Mouse (Mus musculus) hindbrain, postnatal 0 days (tissue): ENCODE results near the gene Hint3. TPM values are rescaled to one million over a fixed set of nuclear protein-coding genes. Genes with fewer than 3 reads are reported as not detected.

Experiments used
- ATAC-seq: fragments of 200-750 bp; cut with Nextera tagmentation; 2 replicates; pipeline ENCODE4 v1.8.0; 2017; ENCODE audit warnings: mild to moderate bottlenecking, moderate TSS enrichment, moderate library complexity
- DNase-seq: peaks from one replicate; pipeline ENCODE4 v3.0.0-alpha.2; 2015; ENCODE audit warnings: low spot score
- H3K27ac ChIP-seq: fragments of 300-500 bp; sonication (generic); 2 replicates; pipeline ENCODE4 v1.5.1; 2014; ENCODE audit warnings: mild to moderate bottlenecking
- H3K27me3 ChIP-seq: fragments of 300-500 bp; sonication (generic); 2 replicates; pipeline ENCODE4 v1.6.1; 2014; ENCODE audit warnings: low read length, mixed read lengths; ENCODE audit not compliant: insufficient read depth
- H3K36me3 ChIP-seq: fragments of 300-500 bp; sonication (generic); 2 replicates; pipeline ENCODE4 v1.6.1; 2014; ENCODE audit warnings: low read length, mixed read lengths; ENCODE audit not compliant: insufficient read depth
- H3K4me1 ChIP-seq: fragments of 300-500 bp; sonication (generic); 2 replicates; pipeline ENCODE4 v1.6.1; 2014; ENCODE audit warnings: antibody characterized with exemption, low read length, mixed read lengths; ENCODE audit not compliant: insufficient read depth
- H3K4me2 ChIP-seq: fragments of 300-500 bp; sonication (generic); 2 replicates; pipeline ENCODE4 v1.6.1; 2014; ENCODE audit warnings: low read depth, mild to moderate bottlenecking, low read length, moderate library complexity, mixed read lengths
- H3K4me3 ChIP-seq: fragments of 300-500 bp; sonication (generic); 2 replicates; pipeline ENCODE4 v1.5.1; 2014; ENCODE audit warnings: low read length
- H3K9ac ChIP-seq: fragments of 300-500 bp; sonication (generic); replicated peaks from 2 replicates; pipeline ENCODE4 v1.6.1; 2014; ENCODE audit warnings: mild to moderate bottlenecking, low read length, moderate library complexity, mixed read lengths
- H3K9me3 ChIP-seq: fragments of 300-500 bp; sonication (generic); 2 replicates; pipeline ENCODE4 v1.6.1; 2016; ENCODE audit warnings: low read length, mixed read lengths
- CTCF ChIP-seq: IDR thresholded peaks from 2 replicates; pipeline ENCODE4 v1.5.1; 2016; ENCODE audit warnings: antibody characterized with exemption, control low read depth, low read depth
- WGBS: fragments of 180-500 bp; shearing (Covaris S2); extraction: QIAGEN DNeasy Blood & Tissue Kit; methylation state at CpG from one replicate; pipeline ENCODE4 v1.1.7; 2014; 5-methylcytosine and 5-hydroxymethylcytosine counted together
- polyA plus RNA-seq: library from polyadenylated mRNA; unstranded; fragments of >200 nt; fragmentation: Nextera tagmentation; extraction: Ambion mirVana; gene quantifications from 2 replicates; pipeline ENCODE4 v1.2.1, GENCODE M21; 2015
- total RNA-seq: library from RNA; depleted of rRNA; stranded (reverse); fragments of >200 nt; gene quantifications from 2 replicates; pipeline ENCODE4 v1.2.3, GENCODE M21; 2014; rRNA removed

The Hint3 gene
- total RNA-seq (19.9 and 24.4 TPM in 2 replicates), polyA plus RNA-seq (15.9 and 16.4 TPM in 2 replicates)

DNA sequence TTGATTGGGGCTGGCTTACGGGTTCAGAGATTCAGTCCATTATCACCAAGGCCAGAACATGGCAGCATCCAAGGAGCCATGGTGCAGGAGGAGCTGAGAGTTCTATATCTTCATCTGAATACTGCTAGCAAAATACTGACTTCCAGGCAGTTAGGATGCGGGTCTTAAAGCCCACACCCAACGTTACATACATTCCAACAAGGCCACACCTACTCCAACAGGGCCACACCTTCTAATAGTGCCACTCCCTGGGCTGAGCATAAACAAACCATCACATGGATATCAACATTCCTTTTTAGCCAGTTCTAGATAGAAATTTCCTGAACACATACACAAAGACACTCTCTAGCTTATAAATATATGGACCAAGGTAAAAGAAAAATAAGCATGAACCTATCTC is at the start of gene Hint3:
Gene Hint3, minus strand, starts transcription at position 120 of the 400 bp plus-strand sequence.
- TF ChIP-seq CTCF, result no peak
- H3K4me3 ChIP-seq, result no peak within 1 kb of the TSS
- H3K4me1 ChIP-seq, result no peaks in the 10 kb centered on the region
- H3K9ac ChIP-seq, result no peak within 1 kb of the TSS
- 89% methylated on average over 3 of the region's 3 CpGs for WGBS
- no peak within 1 kb of the TSS for H3K27ac ChIP-seq
- no peaks in the 10 kb centered on the region for H3K9me3 ChIP-seq
- ATAC-seq (no peak), DNase-seq (no peak)
- no peaks in the 10 kb centered on the region for H3K27me3 ChIP-seq
- no peak within 1 kb of the TSS for H3K4me2 ChIP-seq
- no peaks in the 10 kb centered on the region for H3K36me3 ChIP-seq

GRCm38 (mm10) chr10:30678051-30678450 is 48.6 kb upstream of the Hint3 start:
- no peaks in the 10 kb centered on the region for H3K36me3 ChIP-seq
- no peaks in the 10 kb centered on the region for H3K9me3 ChIP-seq
- H3K4me1 ChIP-seq, result no peaks in the 10 kb centered on the region
- no peak overlapping the region for H3K4me2 ChIP-seq
- TF ChIP-seq CTCF, result no peak
- no peak overlapping the region for H3K9ac ChIP-seq
- ATAC-seq (no peak), DNase-seq (no peak)
- no peaks in the 10 kb centered on the region for H3K27me3 ChIP-seq
- 63% methylated on average over 2 of the region's 2 CpGs for WGBS
- no peak overlapping the region for H3K4me3 ChIP-seq
- H3K27ac ChIP-seq, result no peak overlapping the region

- WGBS, result 93% methylated on average over 3 of the region's 3 CpGs
- Histone ChIP-seq H3K4me2 (no peak overlapping the region), H3K36me3 (no peaks in the 10 kb centered on the region)
Measured at GRCm38 (mm10) chr10:30674825-30675224, 45.4 kb upstream of the Hint3 start.

DNA sequence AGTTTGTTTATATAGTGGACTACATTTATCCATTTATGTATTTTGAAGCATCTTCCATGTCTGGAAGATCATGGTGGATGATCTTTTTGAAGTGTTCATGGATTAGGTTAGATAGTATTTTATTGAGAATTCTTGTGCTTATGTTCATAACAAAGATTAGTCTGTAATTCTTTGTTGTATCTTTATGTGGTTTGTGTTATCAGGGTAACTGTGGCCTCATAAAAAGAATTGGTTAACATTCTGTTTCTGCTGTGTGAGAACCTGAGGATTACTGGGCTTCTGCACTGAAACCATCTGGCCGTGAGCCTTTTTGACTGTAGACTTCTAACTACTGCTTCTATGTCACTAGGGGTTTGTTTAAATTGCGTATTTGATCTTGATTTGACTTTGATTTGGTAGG is 37.1 kb upstream of the Hint3 start:
- no peak overlapping the region for H3K4me2 ChIP-seq
- H3K4me1 ChIP-seq, result no peaks in the 10 kb centered on the region
- no peaks in the 10 kb centered on the region; the same call in none of the 2 replicates for H3K36me3 ChIP-seq
- H3K9ac ChIP-seq, result no peak overlapping the region
- no peak for ATAC-seq
- no peak overlapping the region for H3K4me3 ChIP-seq
- no peak for TF ChIP-seq CTCF
- no peaks in the 10 kb centered on the region for H3K27me3 ChIP-seq
- H3K27ac ChIP-seq, result no peak overlapping the region
- 94% methylated on average over 2 of the region's 2 CpGs for WGBS
- no peaks in the 10 kb centered on the region for H3K9me3 ChIP-seq
- DNase-seq, result no peak

More at GRCm38 (mm10) chr10:30674825-30675224, 45.4 kb upstream of the Hint3 start:
- TF ChIP-seq CTCF, result no peak
- no peak overlapping the region for H3K4me3 ChIP-seq
- ATAC-seq (no peak), DNase-seq (no peak)
- H3K9ac ChIP-seq, result no peak overlapping the region
- no peaks in the 10 kb centered on the region for H3K27me3 ChIP-seq
- no peaks in the 10 kb centered on the region for H3K9me3 ChIP-seq
- H3K27ac ChIP-seq, result no peak overlapping the region
- no peaks in the 10 kb centered on the region for H3K4me1 ChIP-seq

DNA sequence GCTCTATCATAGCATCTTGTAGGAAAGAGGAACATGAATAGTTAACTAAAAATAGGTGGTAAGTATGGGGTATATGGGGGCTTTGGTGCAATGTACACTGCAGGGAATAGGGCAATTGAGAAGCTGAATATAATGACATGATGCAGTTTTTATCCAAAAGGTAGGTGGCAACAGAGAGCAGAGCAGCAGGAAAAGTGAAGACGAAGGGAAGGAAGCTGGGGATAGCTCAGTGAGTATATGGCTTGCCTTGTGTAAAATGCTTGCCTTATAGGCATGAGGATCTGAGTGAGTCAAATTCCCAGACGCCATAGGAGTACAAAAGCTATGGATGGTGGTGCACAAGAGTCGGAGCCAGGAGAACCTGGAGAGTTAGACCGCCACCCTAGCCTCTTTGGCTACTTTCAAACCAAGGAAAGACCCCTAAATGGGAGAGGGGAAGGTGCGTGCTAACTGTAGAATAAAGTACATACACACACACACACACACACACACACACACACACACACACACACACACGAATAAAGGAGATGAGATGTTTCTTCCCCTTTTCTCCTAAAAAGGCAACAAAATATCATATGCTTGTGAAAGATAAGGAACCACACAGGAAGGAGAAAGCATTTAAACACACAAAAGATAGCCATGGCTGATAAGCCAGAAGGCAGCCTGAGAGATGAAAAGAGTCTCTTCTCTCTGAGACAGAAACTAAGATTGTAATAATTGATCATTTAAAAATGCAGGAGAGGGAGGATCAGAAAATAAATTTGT is 31.3 kb upstream of the Hint3 start:
- no peaks in the 10 kb centered on the region for H3K4me1 ChIP-seq
- H3K36me3 ChIP-seq, result no peaks in the 10 kb centered on the region; the same call in 1 of the 2 replicates
- no peak overlapping the region for H3K4me3 ChIP-seq
- DNase-seq, result no peak
- ATAC-seq, result no peak
- peak; percentile 38; the same call in 1 of the 2 replicates for TF ChIP-seq CTCF
- H3K9ac ChIP-seq, result no peak overlapping the region
- H3K27ac ChIP-seq, result no peak overlapping the region
- H3K27me3 ChIP-seq, result no peaks in the 10 kb centered on the region
- H3K9me3 ChIP-seq, result no peaks in the 10 kb centered on the region
- WGBS, result 88% methylated on average over 6 of the region's 6 CpGs
- H3K4me2 ChIP-seq, result no peak overlapping the region

- no peak overlapping the region for H3K27ac ChIP-seq
- WGBS, result 17% methylated on average over 5 of the region's 5 CpGs
- no peaks in the 10 kb centered on the region for H3K9me3 ChIP-seq
- H3K4me2 ChIP-seq, result peak overlapping the region; percentile 41
- H3K36me3 ChIP-seq, result no peaks in the 10 kb centered on the region; the same call in 1 of the 2 replicates
- no peak for TF ChIP-seq CTCF
- no peaks in the 10 kb centered on the region for H3K4me1 ChIP-seq
- ATAC-seq, result no peak
- 0 out of 2 replicates have a peak overlapping the region, but pooled peaks have one; percentile 2 for H3K4me3 ChIP-seq
- H3K27me3 ChIP-seq, result no peaks in the 10 kb centered on the region
- no peak overlapping the region for H3K9ac ChIP-seq
- DNase-seq, result no peak
Measured at GRCm38 (mm10) chr10:30655655-30656054, 26.2 kb upstream of the Hint3 start.

DNA sequence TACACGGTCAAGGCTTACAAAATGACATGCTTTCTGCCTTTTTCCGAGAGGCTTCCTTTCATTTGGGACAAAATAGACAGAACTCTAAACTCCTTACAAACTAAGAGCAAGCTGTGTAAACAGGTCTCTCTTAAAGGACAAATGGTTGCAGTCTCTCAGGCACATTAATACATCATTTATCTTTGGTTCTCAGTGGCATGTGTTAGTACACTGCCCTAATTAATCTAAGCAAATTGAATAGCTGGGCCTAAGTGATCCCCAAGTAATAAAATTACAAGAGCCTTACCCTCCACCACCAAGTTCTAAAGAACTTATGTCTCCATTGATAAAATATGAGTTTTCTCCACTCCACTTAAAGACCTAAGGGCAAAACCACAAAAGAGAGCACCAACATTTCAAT is 18.2 kb upstream of the Hint3 start:
- no peaks in the 10 kb centered on the region for H3K9me3 ChIP-seq
- H3K4me1 ChIP-seq, result no peaks in the 10 kb centered on the region
- H3K4me2 ChIP-seq, result no peak overlapping the region
- H3K27ac ChIP-seq, result no peak overlapping the region
- TF ChIP-seq CTCF, result no peak
- no peak overlapping the region for H3K9ac ChIP-seq
- H3K36me3 ChIP-seq, result peaks cover 12% of the 10 kb centered on the region
- no peak for DNase-seq
- WGBS, result 55% methylated on average over 2 of the region's 2 CpGs
- no peaks in the 10 kb centered on the region for H3K27me3 ChIP-seq
- H3K4me3 ChIP-seq, result no peak overlapping the region
- no peak for ATAC-seq
